Comparison of ENCODE assay signal across 28 mouse cellular contexts in the genomic region with DNA sequence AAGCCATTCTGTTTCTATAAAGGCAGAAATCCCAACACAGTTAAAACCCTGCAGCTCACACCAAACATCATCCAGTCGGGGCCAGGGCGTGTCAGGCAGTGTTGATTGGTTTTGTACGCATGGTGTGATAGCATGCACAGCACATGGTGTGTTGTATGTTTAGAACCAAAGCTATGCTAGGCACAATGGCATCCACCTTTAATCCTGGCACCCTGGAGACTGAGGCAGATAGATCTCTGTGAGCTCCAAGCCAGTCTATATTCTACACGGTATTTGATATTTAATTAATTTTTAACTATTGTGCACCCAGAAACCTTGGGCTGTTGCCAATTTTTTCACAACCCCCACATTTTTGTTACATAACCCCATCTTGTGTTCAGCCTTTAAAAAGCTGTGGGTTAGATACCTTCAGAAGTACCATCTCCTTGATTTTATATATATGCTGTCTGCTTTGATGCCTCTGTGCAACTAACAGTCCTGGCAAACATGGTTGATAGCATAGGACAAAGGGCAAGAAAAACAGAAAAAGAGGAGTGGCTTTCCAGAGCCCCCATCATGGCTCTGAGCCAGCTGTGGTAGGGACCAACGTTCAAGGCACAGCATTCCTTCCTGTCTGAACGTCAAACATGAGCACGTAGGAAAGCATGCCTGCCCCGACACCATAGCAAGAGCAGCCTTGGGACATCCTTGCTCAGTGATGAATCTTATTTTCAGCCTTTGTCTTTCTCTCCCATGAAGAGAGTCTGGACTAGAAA.
DNase-seq lines count a peak whose midpoint lies in the region; ATAC-seq and TF ChIP-seq lines count a peak whose summit lies in the region.
"Had no signal": no experiment of that assay in that cellular context is flagged by ENCODE, and none has a peak within 500 bp of the region (broad histone marks: within the 10 kb centered on the region; RNA-seq: fewer than 3 reads in every experiment).

No protein-coding gene starts in this region.

- ATAC-seq in heart, embryonic 12.5 days (ENCODE audit: insufficient number of reproducible peaks, low FRiP score) = no peak
- ATAC-seq in lung, embryonic 14.5 days (ENCODE audit: insufficient read depth) = no peak
- ATAC-seq in liver, embryonic 12.5 days = peak; percentile 40; the same call in 1 of the 2 replicates
- ATAC-seq in stomach, embryonic 16.5 days (ENCODE audit: insufficient read depth, low FRiP score) = peak; percentile 42; the same call in 1 of the 2 replicates
- ATAC-seq: forebrain, embryonic 14.5 days; hindbrain, postnatal 0 days had no signal

- H3K4me1 ChIP-seq in heart, embryonic 12.5 days (replicated peaks) = 0 out of 2 replicates have a peak, but pooled peaks cover 6% of the 10 kb centered on the region
- no peaks in the 10 kb centered on the region for H3K4me1 ChIP-seq in lung, embryonic 14.5 days (ENCODE audit: insufficient read depth)
- no peaks in the 10 kb centered on the region for H3K4me1 ChIP-seq in liver, embryonic 12.5 days
- H3K4me1 ChIP-seq in stomach, embryonic 16.5 days (ENCODE audit: control insufficient read depth, insufficient read depth, low read length) = peaks cover 10% of the 10 kb centered on the region
- H3K4me1 ChIP-seq: embryonic facial prominence, embryonic 12.5 days; hindbrain, embryonic 12.5 days; limb, embryonic 12.5 days; midbrain, embryonic 12.5 days; neural tube, embryonic 13.5 days had no signal

- H3K27ac ChIP-seq in heart, embryonic 12.5 days (ENCODE audit: poor library complexity, severe bottlenecking) = no peak overlapping the region
- H3K27ac ChIP-seq in lung, embryonic 14.5 days (ENCODE audit: low read depth) = no peak overlapping the region
- H3K27ac ChIP-seq in liver, embryonic 12.5 days = no peak overlapping the region
- no peak overlapping the region for H3K27ac ChIP-seq in stomach, embryonic 16.5 days (ENCODE audit: low read length)
- H3K27ac ChIP-seq: embryonic facial prominence, embryonic 12.5 days; heart, embryonic 10.5 days; hindbrain, embryonic 12.5 days; hindbrain, postnatal 0 days; kidney, postnatal 0 days; limb, embryonic 12.5 days; midbrain, embryonic 12.5 days; neural tube, embryonic 13.5 days had no signal

- 50% methylated on average over 8 of the region's 8 CpGs for WGBS in heart, embryonic 12.5 days
- 30% methylated on average over 8 of the region's 8 CpGs for WGBS in lung, embryonic 14.5 days
- WGBS in liver, embryonic 12.5 days (ENCODE audit: insufficient replicate concordance) = 48% methylated on average over 8 of the region's 8 CpGs
- 31% methylated on average over 8 of the region's 8 CpGs for WGBS in stomach, embryonic 16.5 days

- H3K36me3 ChIP-seq in heart, embryonic 12.5 days = no peaks in the 10 kb centered on the region
- H3K36me3 ChIP-seq in lung, embryonic 14.5 days (ENCODE audit: insufficient read depth) = no peaks in the 10 kb centered on the region
- H3K36me3 ChIP-seq in liver, embryonic 12.5 days = no peaks in the 10 kb centered on the region
- H3K36me3 ChIP-seq in stomach, embryonic 16.5 days (ENCODE audit: control insufficient read depth, insufficient read depth, low read length) = no peaks in the 10 kb centered on the region
- H3K36me3 ChIP-seq: embryonic facial prominence, embryonic 12.5 days; G1E; heart, embryonic 10.5 days; hindbrain, embryonic 12.5 days; limb, embryonic 12.5 days; midbrain, embryonic 12.5 days; neural tube, embryonic 13.5 days had no signal

- no peak overlapping the region for H3K4me2 ChIP-seq in heart, embryonic 12.5 days
- H3K4me2 ChIP-seq in lung, embryonic 14.5 days = no peak overlapping the region
- no peak overlapping the region for H3K4me2 ChIP-seq in liver, embryonic 12.5 days
- H3K4me2 ChIP-seq in stomach, embryonic 16.5 days (ENCODE audit: low read depth, low read length) = no peak overlapping the region
- H3K4me2 ChIP-seq: embryonic facial prominence, embryonic 12.5 days; hindbrain, embryonic 12.5 days; limb, embryonic 12.5 days; midbrain, embryonic 12.5 days; neural tube, embryonic 13.5 days had no signal

- H3K9me3 ChIP-seq in heart, embryonic 12.5 days (replicated peaks) = no peaks in the 10 kb centered on the region
- no peaks in the 10 kb centered on the region for H3K9me3 ChIP-seq in lung, embryonic 14.5 days (ENCODE audit: low read depth, low read length)
- H3K9me3 ChIP-seq in liver, embryonic 12.5 days (replicated peaks) = no peaks in the 10 kb centered on the region
- H3K9me3 ChIP-seq in stomach, embryonic 16.5 days (replicated peaks; ENCODE audit: control insufficient read depth, low read length) = no peaks in the 10 kb centered on the region
- H3K9me3 ChIP-seq: embryonic facial prominence, embryonic 12.5 days; heart, embryonic 10.5 days; hindbrain, embryonic 12.5 days; limb, embryonic 12.5 days; midbrain, embryonic 12.5 days; neural tube, embryonic 13.5 days had no signal

- peak; percentile 80 for DNase-seq in heart, adult 11 months
- peak; percentile 43 for DNase-seq in lung, embryonic 14.5 days
- DNase-seq in lung, postnatal 36 days = no peak
- no peak for DNase-seq in cerebellum, adult 18-20 months
- no peak for DNase-seq in spleen, adult 12 weeks (ENCODE audit: low spot score)
- DNase-seq: adrenal gland, adult 8-10 months; cerebellum, adult 9-10 months; embryo, embryonic 11 days; gastrocnemius, postnatal 14 days; heart, postnatal 36 days; kidney, adult 11 months; lung, adult 18-20 months; right cerebral cortex, postnatal 4 days; thymus, postnatal 14 days had no signal

- peaks cover 4% of the 10 kb centered on the region; the same call in 1 of the 2 replicates for H3K27me3 ChIP-seq in heart, embryonic 12.5 days (replicated peaks)
- no peaks in the 10 kb centered on the region for H3K27me3 ChIP-seq in lung, embryonic 14.5 days (ENCODE audit: insufficient read depth, low read length)
- H3K27me3 ChIP-seq in liver, embryonic 12.5 days (replicated peaks) = no peaks in the 10 kb centered on the region
- H3K27me3 ChIP-seq in stomach, embryonic 16.5 days (ENCODE audit: control insufficient read depth, insufficient read depth, low read length) = no peaks in the 10 kb centered on the region
- H3K27me3 ChIP-seq: embryonic facial prominence, embryonic 12.5 days; hindbrain, embryonic 12.5 days; limb, embryonic 12.5 days; midbrain, embryonic 12.5 days; neural tube, embryonic 13.5 days had no signal

- no peak for TF ChIP-seq CTCF in lung, embryonic 14.5 days (IDR thresholded peaks at IDR 0.05; ENCODE audit: low read depth)

- no peak overlapping the region for H3K9ac ChIP-seq in heart, embryonic 12.5 days
- no peak overlapping the region for H3K9ac ChIP-seq in lung, embryonic 14.5 days
- H3K9ac ChIP-seq in liver, embryonic 12.5 days = no peak overlapping the region
- no peak overlapping the region for H3K9ac ChIP-seq in stomach, embryonic 16.5 days (ENCODE audit: low read length)
- H3K9ac ChIP-seq: embryonic facial prominence, embryonic 12.5 days; hindbrain, embryonic 12.5 days; limb, embryonic 12.5 days; midbrain, embryonic 12.5 days; neural tube, embryonic 13.5 days had no signal

- no peak overlapping the region for H3K4me3 ChIP-seq in heart, embryonic 12.5 days
- H3K4me3 ChIP-seq in lung, embryonic 14.5 days (ENCODE audit: low read depth, low read length) = no peak overlapping the region
- H3K4me3 ChIP-seq in liver, embryonic 12.5 days = no peak overlapping the region
- H3K4me3 ChIP-seq in stomach, embryonic 16.5 days (replicated peaks; ENCODE audit: low read length) = no peak overlapping the region
- H3K4me3 ChIP-seq: embryonic facial prominence, embryonic 12.5 days; heart, embryonic 10.5 days; hindbrain, embryonic 12.5 days; limb, embryonic 12.5 days; midbrain, embryonic 12.5 days; myocyte; neural tube, embryonic 13.5 days had no signal

Comparison
In these comparisons a context has a peak if more than half of its experiments do, and no peak if none do; other contexts are left out.
1. DNase-seq: peak in heart, adult 11 months (single experiment) and lung, embryonic 14.5 days (single experiment); none in lung, postnatal 36 days (single experiment), cerebellum, adult 18-20 months (0 of 2) and spleen, adult 12 weeks (single experiment).
2. ATAC-seq: peak in liver, embryonic 12.5 days (single experiment) and stomach, embryonic 16.5 days (single experiment); none in heart, embryonic 12.5 days (single experiment) and lung, embryonic 14.5 days (single experiment).